Mouse (Mus musculus) brain, adult 2 months (tissue): ENCODE measurements around the gene Fat2.

ENCODE experiments used
- DNase-seq: peaks from one replicate; pipeline ENCODE4 v3.0.0; 2011; ENCODE audit warnings: low read depth, low spot score

The Fat2 gene

GRCm38 (mm10) chr11:55336101-55336891 lies at the start of gene Fat2:
Gene Fat2 (minus strand): TSS chr11:55336564.
- peak; percentile 97 for DNase-seq

- no peak for DNase-seq
Observed at GRCm38 (mm10) chr11:55383463-55384045, 47.2 kb upstream of the Fat2 start.

- no peak for DNase-seq
Observed at GRCm38 (mm10) chr11:55380908-55381307, 44.5 kb upstream of the Fat2 start.

- peak; percentile 88 for DNase-seq
Observed at GRCm38 (mm10) chr11:55378371-55378770, 42.0 kb upstream of the Fat2 start.

GRCm38 (mm10) chr11:55373838-55374237 lies 37.5 kb upstream of the Fat2 start:
- no peak for DNase-seq

GRCm38 (mm10) chr11:55373373-55373772 lies 37.0 kb upstream of the Fat2 start:
- DNase-seq: no peak

GRCm38 (mm10) chr11:55372001-55372400 lies 35.6 kb upstream of the Fat2 start:
- no peak for DNase-seq

- no peak for DNase-seq
Observed at GRCm38 (mm10) chr11:55369093-55369471, 32.7 kb upstream of the Fat2 start.

- no peak for DNase-seq
Observed at GRCm38 (mm10) chr11:55368388-55369092, 32.2 kb upstream of the Fat2 start.

- no peak for DNase-seq
Observed at GRCm38 (mm10) chr11:55367783-55368182, 31.4 kb upstream of the Fat2 start.

GRCm38 (mm10) chr11:55365840-55366239 lies 29.5 kb upstream of the Fat2 start:
- DNase-seq: no peak

GRCm38 (mm10) chr11:55365242-55365641 lies 28.9 kb upstream of the Fat2 start:
- no peak for DNase-seq

GRCm38 (mm10) chr11:55364662-55365061 lies 28.3 kb upstream of the Fat2 start:
- DNase-seq: peak; percentile 65

- DNase-seq: no peak
Observed at GRCm38 (mm10) chr11:55358094-55358783, 21.9 kb upstream of the Fat2 start.

- peak; percentile 98 for DNase-seq
Observed at GRCm38 (mm10) chr11:55356846-55357245, 20.5 kb upstream of the Fat2 start.

- DNase-seq: peak; percentile 99
Observed at GRCm38 (mm10) chr11:55341961-55342371, 5.6 kb upstream of the Fat2 start.

- no peak for DNase-seq
Observed at GRCm38 (mm10) chr11:55340789-55341188, 4.4 kb upstream of the Fat2 start.

GRCm38 (mm10) chr11:55337032-55337769 lies 837 bp upstream of the Fat2 start:
- DNase-seq: no peak

GRCm38 (mm10) chr11:55335314-55336076 lies 869 bp downstream of the Fat2 start:
- DNase-seq: peak; percentile 54

- peak; percentile 81 for DNase-seq
Observed at GRCm38 (mm10) chr11:55334545-55334944, 1.8 kb downstream of the Fat2 start.

GRCm38 (mm10) chr11:55334063-55334462 lies 2.3 kb downstream of the Fat2 start:
- DNase-seq: no peak
